Mouse (Mus musculus) spleen, adult 2 months (tissue): Measurements from ENCODE around the gene Zfp14. TPM values are rescaled to one million over a fixed set of nuclear protein-coding genes. Genes with fewer than 3 reads are reported as not detected.

Source experiments
- DNase-seq, 2 experiments: peaks; one replicate each; pipeline versions ENCODE4 v3.0.0 to v3.0.0-alpha.2; 2012 to 2021; ENCODE audit warnings: low spot score in 2 of 2, low read depth in 1 of 2
- H3K27ac ChIP-seq: fragments of 200-500 bp; 2 replicates; pipeline ENCODE4 v1.5.1; 2012; ENCODE audit warnings: low read length, inconsistent platforms; ENCODE audit not compliant: insufficient read depth
- H3K27me3 ChIP-seq: fragments of 200-500 bp; 2 replicates; pipeline ENCODE4 v1.6.1; 2012; ENCODE audit warnings: mild to moderate bottlenecking, moderate library complexity, low read length, inconsistent platforms; ENCODE audit not compliant: control insufficient read depth, insufficient read depth
- H3K36me3 ChIP-seq: fragments of 200-500 bp; 2 replicates; pipeline ENCODE4 v1.6.1; 2012; ENCODE audit warnings: mild to moderate bottlenecking, low read length, inconsistent platforms; ENCODE audit not compliant: control insufficient read depth, insufficient read depth
- H3K4me1 ChIP-seq: fragments of 200-500 bp; 2 replicates; pipeline ENCODE4 v1.6.1; 2011; ENCODE audit warnings: inconsistent platforms; ENCODE audit not compliant: control insufficient read depth, insufficient read depth, insufficient read length
- H3K4me3 ChIP-seq: fragments of 200-500 bp; 2 replicates; pipeline ENCODE4 v1.5.1; 2011; ENCODE audit warnings: mild to moderate bottlenecking, inconsistent platforms; ENCODE audit not compliant: insufficient read depth, insufficient read length; ENCODE audit errors: extremely low read depth
- CTCF ChIP-seq: fragments of 200-500 bp; IDR thresholded peaks from 2 replicates; pipeline ENCODE4 v1.5.1; 2011; ENCODE audit warnings: mild to moderate bottlenecking, inconsistent platforms; ENCODE audit not compliant: insufficient read depth, insufficient read length, insufficient replicate concordance; ENCODE audit errors: extremely low read depth
- POLR2A ChIP-seq: fragments of 200-500 bp; IDR thresholded peaks from 2 replicates; pipeline ENCODE4 v1.6.1; 2011; ENCODE audit warnings: low read depth, low read length, inconsistent platforms
- WGBS: fragments of 180-500 bp; shearing (Covaris S2); methylation state at CpG from one replicate; pipeline ENCODE4 v1.1.7; 2018; 5-methylcytosine and 5-hydroxymethylcytosine counted together
- polyA plus RNA-seq: library from polyadenylated mRNA; depleted of rRNA; stranded (reverse); fragments of >200 nt; gene quantifications from 2 replicates; pipeline ENCODE4 v1.2.3, GENCODE M21; 2012

Gene Zfp14
- polyA plus RNA-seq, 1 experiment, result 1.1 TPM

DNA sequence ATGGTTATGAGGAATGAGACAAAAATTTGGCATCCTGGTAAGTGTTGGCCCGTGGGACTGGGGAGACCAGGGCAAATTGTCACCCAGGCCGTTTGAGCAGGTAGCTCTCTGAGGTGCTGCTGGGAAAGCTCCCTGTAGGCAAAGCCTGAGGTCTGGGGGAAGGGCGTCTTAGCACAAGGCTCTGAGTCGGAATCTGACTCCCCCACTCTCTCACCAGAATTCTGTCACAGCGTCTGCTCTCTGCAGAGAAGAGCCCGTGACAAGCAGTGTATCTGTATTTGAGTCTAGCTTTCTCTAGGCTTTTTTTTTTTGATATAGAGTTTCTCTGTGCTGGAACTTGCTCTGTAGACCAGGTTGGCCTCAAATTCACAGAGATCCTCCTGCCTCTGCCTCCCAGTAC is 34.0 kb downstream of the Zfp14 start:
- H3K27ac ChIP-seq, result no peak overlapping the region
- H3K27me3 ChIP-seq, result no peaks in the 10 kb centered on the region
- H3K4me1 ChIP-seq, result no peaks in the 10 kb centered on the region
- H3K4me3 ChIP-seq, result no peak overlapping the region
- 88% methylated on average over 6 of the region's 6 CpGs for WGBS
- H3K36me3 ChIP-seq, result peaks cover 31% of the 10 kb centered on the region
- no peak for DNase-seq
- TF ChIP-seq POLR2A (no peak), CTCF (no peak)

DNA sequence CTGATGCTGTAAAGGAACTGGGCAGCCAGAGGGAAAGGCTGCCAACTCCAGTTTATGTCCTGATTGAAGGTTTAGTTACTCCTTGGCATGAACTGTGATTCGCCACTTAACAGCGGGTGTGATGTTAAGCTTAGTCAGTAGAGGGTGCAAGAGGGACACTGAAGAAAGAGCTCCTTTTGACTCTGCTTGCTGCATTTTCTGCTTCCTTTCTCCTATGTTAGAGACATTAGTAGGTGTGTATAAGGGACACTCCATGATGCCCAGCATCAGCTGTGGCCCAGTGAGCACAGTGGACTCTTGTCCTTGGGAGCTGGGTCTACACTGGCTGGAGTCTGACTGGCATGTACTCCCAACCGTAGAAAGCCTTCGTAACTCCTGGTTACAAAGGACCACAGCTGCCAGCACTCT is 38.2 kb downstream of the Zfp14 start:
- H3K27ac ChIP-seq, result no peak overlapping the region
- peak; percentile 7 to 20 for DNase-seq
- peaks cover 22% of the 10 kb centered on the region for H3K36me3 ChIP-seq
- no peaks in the 10 kb centered on the region for H3K4me1 ChIP-seq
- peak; percentile 43; the same call in 1 of the 2 replicates for TF ChIP-seq CTCF
- TF ChIP-seq POLR2A, result no peak
- no peaks in the 10 kb centered on the region for H3K27me3 ChIP-seq
- H3K4me3 ChIP-seq, result no peak overlapping the region
- WGBS, result 79% methylated on average over 4 of the region's 4 CpGs

DNA sequence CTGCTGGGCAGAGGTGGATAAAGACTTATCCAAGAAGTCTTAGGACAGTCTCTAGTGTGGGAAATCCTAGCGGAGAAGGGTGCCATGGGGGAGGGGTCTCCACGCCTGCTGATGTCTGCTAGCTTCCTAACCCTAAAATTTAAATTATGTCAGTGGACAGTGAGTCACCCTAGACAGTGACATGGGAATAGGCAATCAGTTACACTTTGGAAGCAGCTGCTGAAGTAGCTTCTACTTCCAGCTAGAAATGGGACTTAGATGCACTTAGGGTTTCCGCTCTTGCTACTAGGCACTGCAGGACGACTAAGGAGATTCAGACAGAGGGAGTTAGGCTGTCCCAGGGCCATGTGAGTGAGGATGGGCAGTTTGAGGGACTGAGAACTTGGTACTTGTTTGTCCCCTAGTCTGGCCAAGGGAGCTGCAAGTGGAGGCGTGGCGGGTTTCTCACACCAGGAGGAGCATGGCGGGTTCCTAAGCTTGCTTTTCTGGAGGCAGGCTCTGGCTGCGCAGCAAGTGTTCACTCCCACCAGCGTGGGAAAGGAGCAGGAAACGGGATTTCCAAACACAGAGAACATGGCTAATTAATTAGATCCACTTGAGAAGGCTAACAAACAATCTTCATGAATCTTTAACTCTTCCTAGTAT is 40.5 kb downstream of the Zfp14 start:
- H3K36me3 ChIP-seq, result peaks cover 15% of the 10 kb centered on the region
- no peak overlapping the region for H3K27ac ChIP-seq

DNA sequence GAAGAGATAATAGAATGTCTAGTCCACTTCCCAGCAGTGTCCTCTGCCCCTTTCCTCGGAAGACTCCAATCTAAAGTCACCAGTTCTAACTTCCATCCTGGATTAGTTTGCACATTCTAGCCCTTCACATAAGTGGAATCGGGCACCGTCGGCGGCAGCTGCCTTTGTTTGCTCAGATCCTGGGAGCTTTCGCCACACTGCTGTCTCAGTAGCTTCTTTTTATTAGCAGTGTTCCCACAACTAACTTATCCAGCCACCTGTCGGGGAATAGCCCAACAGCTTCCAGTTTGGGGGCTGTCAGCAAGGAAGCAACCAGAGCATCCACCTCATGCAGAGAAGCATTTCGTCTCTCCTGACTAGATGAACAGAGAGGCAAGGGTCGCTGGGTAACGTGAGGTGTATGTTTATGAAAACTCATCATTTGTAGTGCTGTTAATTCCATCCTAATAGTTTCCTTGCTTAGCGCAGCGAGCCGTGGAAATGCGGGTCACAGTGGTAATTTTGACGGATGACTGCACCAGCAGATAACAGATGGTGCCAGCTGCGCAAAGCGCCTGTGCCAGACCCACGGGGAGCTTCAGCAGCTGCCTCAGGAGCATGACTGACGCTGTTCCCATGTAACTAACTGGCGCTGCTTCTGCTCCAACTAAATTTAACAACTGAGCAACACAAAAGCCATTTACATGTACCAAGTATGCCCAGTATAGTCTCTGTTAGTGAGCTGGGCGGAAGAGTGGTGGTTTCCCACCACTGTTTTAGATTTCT is 41.7 kb downstream of the Zfp14 start:
- Histone ChIP-seq H3K27ac (no peak overlapping the region), H3K4me1 (no peaks in the 10 kb centered on the region), H3K36me3 (peaks cover 9% of the 10 kb centered on the region), H3K27me3 (no peaks in the 10 kb centered on the region), H3K4me3 (no peak overlapping the region)
- no peak for TF ChIP-seq CTCF
- no peak for TF ChIP-seq POLR2A
- DNase-seq, result no peak
- WGBS, result 90% methylated on average over 21 of the region's 21 CpGs

More for the DNA sequence above, 40.5 kb downstream of the Zfp14 start:
- Histone ChIP-seq H3K4me3 (no peak overlapping the region), H3K4me1 (no peaks in the 10 kb centered on the region), H3K27me3 (no peaks in the 10 kb centered on the region)
- DNase-seq, result no peak
- TF ChIP-seq CTCF (no peak), POLR2A (no peak)
- 92% methylated on average over 10 of the region's 10 CpGs for WGBS

DNA sequence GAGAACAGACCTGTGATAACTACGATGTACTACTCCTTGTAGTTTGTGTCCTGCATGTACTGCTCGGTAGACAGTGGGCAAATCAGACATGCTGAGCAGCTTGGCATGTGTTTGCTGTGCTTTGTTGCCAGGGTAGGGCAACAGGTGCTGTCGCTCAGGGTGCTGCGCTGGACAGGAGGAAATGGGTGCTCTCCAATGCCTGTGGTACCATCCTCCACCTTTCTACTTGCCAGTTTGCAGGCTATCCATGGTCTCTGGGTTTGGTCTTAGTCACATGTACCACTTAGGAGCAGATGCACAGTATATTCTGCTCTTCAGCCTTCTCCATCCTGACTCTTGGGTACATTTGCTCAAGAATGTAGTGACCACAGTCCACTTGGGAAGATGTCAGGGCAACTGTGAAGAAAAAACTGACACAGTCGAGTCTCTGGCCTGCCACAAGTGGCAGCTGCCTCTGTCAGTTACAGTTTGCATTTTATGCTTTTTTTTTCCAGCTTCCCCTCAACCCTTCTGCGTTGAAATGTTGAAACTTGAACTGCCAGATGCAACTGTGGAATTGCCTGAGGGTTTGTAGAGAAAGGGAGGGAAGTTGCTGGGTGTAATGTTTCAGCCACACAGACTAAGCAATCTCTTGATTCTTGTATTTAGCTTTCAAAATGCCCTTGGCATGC is 43.0 kb downstream of the Zfp14 start:
- no peak for TF ChIP-seq POLR2A
- no peak for TF ChIP-seq CTCF

DNA sequence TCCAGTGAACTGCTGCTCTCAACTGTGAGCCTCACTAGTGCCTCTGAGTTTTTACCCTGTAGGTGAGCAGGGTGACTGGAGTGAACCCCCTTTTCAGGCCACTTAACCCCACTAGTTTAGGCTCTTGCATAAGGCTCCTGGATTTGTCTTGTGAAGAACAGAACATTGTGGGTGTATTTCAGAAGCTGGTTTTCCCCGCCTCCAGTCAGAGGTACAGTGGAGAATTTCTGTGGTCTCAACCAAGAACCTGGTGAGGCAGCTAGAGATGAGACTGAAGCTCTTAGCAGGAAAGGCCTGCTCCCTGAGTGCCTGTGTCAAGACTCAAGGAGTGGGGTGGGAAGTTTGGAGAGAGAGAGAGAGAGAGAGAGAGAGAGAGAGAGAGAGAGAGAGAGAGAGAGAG is 43.6 kb downstream of the Zfp14 start:
- Histone ChIP-seq H3K36me3 (peaks cover 9% of the 10 kb centered on the region), H3K27ac (no peak overlapping the region), H3K4me3 (no peak overlapping the region), H3K4me1 (no peaks in the 10 kb centered on the region), H3K27me3 (no peaks in the 10 kb centered on the region)
- DNase-seq, result no peak
- TF ChIP-seq POLR2A (no peak), CTCF (no peak)
- WGBS, result 87% methylated on average over 1 of the region's 1 CpGs

More for the DNA sequence above, 43.0 kb downstream of the Zfp14 start:
- H3K4me3 ChIP-seq, result no peak overlapping the region
- 73% methylated on average over 6 of the region's 6 CpGs for WGBS
- peaks cover 6% of the 10 kb centered on the region for H3K36me3 ChIP-seq
- no peak overlapping the region for H3K27ac ChIP-seq
- no peaks in the 10 kb centered on the region for H3K27me3 ChIP-seq
- no peak for DNase-seq
- no peaks in the 10 kb centered on the region for H3K4me1 ChIP-seq

DNA sequence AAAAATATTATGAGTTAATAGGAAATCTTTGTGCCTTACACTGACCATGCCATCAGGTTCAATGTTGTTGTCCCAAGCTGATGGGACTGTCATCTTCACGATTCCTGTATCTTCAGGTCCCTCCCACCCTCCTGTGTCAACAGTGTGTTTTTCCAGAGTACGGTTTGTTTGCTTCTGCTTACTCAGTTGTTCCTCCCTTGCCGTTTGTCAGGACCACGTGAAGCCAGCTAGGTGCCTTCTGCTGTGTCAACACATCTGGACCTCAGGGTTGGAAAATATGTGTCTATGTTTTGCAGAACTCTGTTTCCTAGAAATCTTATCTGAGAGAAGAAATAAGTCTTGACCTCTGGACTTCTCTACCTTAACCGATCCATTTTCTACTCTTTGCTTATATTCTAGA is 50.6 kb downstream of the Zfp14 start:
- H3K27ac ChIP-seq, result no peak overlapping the region
- no peak for DNase-seq
- 83% methylated on average over 5 of the region's 5 CpGs for WGBS
- TF ChIP-seq CTCF (no peak), POLR2A (no peak)
- no peaks in the 10 kb centered on the region for H3K27me3 ChIP-seq
- H3K36me3 ChIP-seq, result peaks cover 12% of the 10 kb centered on the region
- no peaks in the 10 kb centered on the region for H3K4me1 ChIP-seq
- no peak overlapping the region for H3K4me3 ChIP-seq
